Mouse (Mus musculus) retina, embryonic 14.5 days (tissue): Measurements from ENCODE around the gene Dsn1.

Source experiments
- DNase-seq: peaks from one replicate; pipeline ENCODE4 v3.0.0-alpha.2; 2015; ENCODE audit warnings: low spot score

Dsn1 gene

GRCm38 (mm10) chr2:157006511-157007233 is at the start of gene Dsn1:
TSS of gene Dsn1 (minus strand) at chr2:157007154.
- peak; percentile 88 for DNase-seq

- no peak for DNase-seq
These were observed 48.8 kb upstream of the Dsn1 start for GRCm38 (mm10) chr2:157055721-157056120.

- no peak for DNase-seq
These were observed 47.9 kb upstream of the Dsn1 start for GRCm38 (mm10) chr2:157054816-157055215.

- no peak for DNase-seq
These were observed 47.3 kb upstream of the Dsn1 start for GRCm38 (mm10) chr2:157054297-157054696.

- DNase-seq = no peak
These were observed 46.8 kb upstream of the Dsn1 start for GRCm38 (mm10) chr2:157053787-157054186.

- no peak for DNase-seq
These were observed 46.2 kb upstream of the Dsn1 start for GRCm38 (mm10) chr2:157053124-157053523.

- DNase-seq = no peak
These were observed 45.5 kb upstream of the Dsn1 start for GRCm38 (mm10) chr2:157052448-157052847.

GRCm38 (mm10) chr2:157049831-157050243 is 42.9 kb upstream of the Dsn1 start:
- peak; percentile 68 for DNase-seq

- DNase-seq = no peak
These were observed 41.6 kb upstream of the Dsn1 start for GRCm38 (mm10) chr2:157048395-157049181.

- no peak for DNase-seq
These were observed 40.0 kb upstream of the Dsn1 start for GRCm38 (mm10) chr2:157046956-157047355.

- no peak for DNase-seq
These were observed 39.0 kb upstream of the Dsn1 start for GRCm38 (mm10) chr2:157045932-157046331.

- peak; percentile 37 for DNase-seq
These were observed 37.0 kb upstream of the Dsn1 start for GRCm38 (mm10) chr2:157043987-157044386.

- DNase-seq = no peak
These were observed 36.6 kb upstream of the Dsn1 start for GRCm38 (mm10) chr2:157043556-157043955.

GRCm38 (mm10) chr2:157041421-157041820 is 34.5 kb upstream of the Dsn1 start:
- DNase-seq = no peak

GRCm38 (mm10) chr2:157040649-157041046 is 33.7 kb upstream of the Dsn1 start:
- DNase-seq = no peak

GRCm38 (mm10) chr2:157039900-157040648 is 33.1 kb upstream of the Dsn1 start:
- DNase-seq = no peak

GRCm38 (mm10) chr2:157037303-157037702 is 30.3 kb upstream of the Dsn1 start:
- DNase-seq = no peak

- DNase-seq = no peak
These were observed 29.4 kb upstream of the Dsn1 start for GRCm38 (mm10) chr2:157036400-157036799.

- no peak for DNase-seq
These were observed 28.4 kb upstream of the Dsn1 start for GRCm38 (mm10) chr2:157035371-157035770.

GRCm38 (mm10) chr2:157030804-157031203 is 23.9 kb upstream of the Dsn1 start:
- DNase-seq = peak; percentile 92

- no peak for DNase-seq
These were observed 21.3 kb upstream of the Dsn1 start for GRCm38 (mm10) chr2:157028261-157028660.
